Mouse (Mus musculus): ENCODE measurements at regions not wholly inside any gene's neighbourhood (a gene's known extent, or its start where the extent isn't known, plus 50 kb on each side); places are given as distances from the start of the nearest gene placed in this dataset.

GRCm38 (mm10) chr2:172143269-172143668, 100.0 kb upstream of the Cbln4 start:
- Histone ChIP-seq H3K4me1 (ENCODE audit: control insufficient read depth, insufficient read depth, low read length) (no peaks in the 10 kb centered on the region), H3K4me3 (ENCODE audit: insufficient read depth, low read length) (no peak overlapping the region), H3K27ac (ENCODE audit: insufficient read depth, low read length) (no peak overlapping the region)
- TF ChIP-seq POLR2A (IDR thresholded peaks at IDR 0.05; ENCODE audit: low read depth, low read length) (no peak), CTCF (IDR thresholded peaks at IDR 0.05; ENCODE audit: borderline replicate concordance, insufficient read depth, low read length) (no peak)

- TF ChIP-seq POLR2A (IDR thresholded peaks at IDR 0.05; ENCODE audit: low read depth, low read length) (no peak), CTCF (IDR thresholded peaks at IDR 0.05; ENCODE audit: borderline replicate concordance, insufficient read depth, low read length) (no peak)
- H3K4me3 ChIP-seq (ENCODE audit: insufficient read depth, low read length): no peak overlapping the region
- no peaks in the 10 kb centered on the region for H3K4me1 ChIP-seq (ENCODE audit: control insufficient read depth, insufficient read depth, low read length)
- no peak overlapping the region for H3K27ac ChIP-seq (ENCODE audit: insufficient read depth, low read length)
Measured at GRCm38 (mm10) chr2:172148736-172149135, 99.6 kb upstream of the Mc3r start.

GRCm38 (mm10) chr2:172149734-172150133, 98.6 kb upstream of the Mc3r start:
- H3K27ac ChIP-seq (ENCODE audit: insufficient read depth, low read length): no peak overlapping the region
- TF ChIP-seq POLR2A (IDR thresholded peaks at IDR 0.05; ENCODE audit: low read depth, low read length): no peak
- TF ChIP-seq CTCF (IDR thresholded peaks at IDR 0.05; ENCODE audit: borderline replicate concordance, insufficient read depth, low read length): no peak
- H3K4me1 ChIP-seq (ENCODE audit: control insufficient read depth, insufficient read depth, low read length): no peaks in the 10 kb centered on the region
- H3K4me3 ChIP-seq (ENCODE audit: insufficient read depth, low read length): no peak overlapping the region

- no peak overlapping the region for H3K4me3 ChIP-seq (ENCODE audit: insufficient read depth, low read length)
- TF ChIP-seq CTCF (IDR thresholded peaks at IDR 0.05; ENCODE audit: borderline replicate concordance, insufficient read depth, low read length) (no peak), POLR2A (IDR thresholded peaks at IDR 0.05; ENCODE audit: low read depth, low read length) (no peak)
- no peak overlapping the region for H3K27ac ChIP-seq (ENCODE audit: insufficient read depth, low read length)
- no peaks in the 10 kb centered on the region for H3K4me1 ChIP-seq (ENCODE audit: control insufficient read depth, insufficient read depth, low read length)
Measured at GRCm38 (mm10) chr2:172150898-172151297, 97.4 kb upstream of the Mc3r start.

- no peak overlapping the region for H3K27ac ChIP-seq (ENCODE audit: insufficient read depth, low read length)
- H3K4me1 ChIP-seq (ENCODE audit: control insufficient read depth, insufficient read depth, low read length): no peaks in the 10 kb centered on the region
- TF ChIP-seq CTCF (IDR thresholded peaks at IDR 0.05; ENCODE audit: borderline replicate concordance, insufficient read depth, low read length): no peak
- no peak for TF ChIP-seq POLR2A (IDR thresholded peaks at IDR 0.05; ENCODE audit: low read depth, low read length)
- no peak overlapping the region for H3K4me3 ChIP-seq (ENCODE audit: insufficient read depth, low read length)
Measured at GRCm38 (mm10) chr2:172159909-172160308, 88.4 kb upstream of the Mc3r start.

- H3K4me1 ChIP-seq (ENCODE audit: control insufficient read depth, insufficient read depth, low read length): no peaks in the 10 kb centered on the region
- no peak overlapping the region for H3K27ac ChIP-seq (ENCODE audit: insufficient read depth, low read length)
- H3K4me3 ChIP-seq (ENCODE audit: insufficient read depth, low read length): no peak overlapping the region
- no peak for TF ChIP-seq POLR2A (IDR thresholded peaks at IDR 0.05; ENCODE audit: low read depth, low read length)
- no peak for TF ChIP-seq CTCF (IDR thresholded peaks at IDR 0.05; ENCODE audit: borderline replicate concordance, insufficient read depth, low read length)
Measured at GRCm38 (mm10) chr2:172177371-172177770, 70.9 kb upstream of the Mc3r start.

- TF ChIP-seq CTCF (IDR thresholded peaks at IDR 0.05; ENCODE audit: borderline replicate concordance, insufficient read depth, low read length) (no peak), POLR2A (IDR thresholded peaks at IDR 0.05; ENCODE audit: low read depth, low read length) (no peak)
- no peaks in the 10 kb centered on the region for H3K4me1 ChIP-seq (ENCODE audit: control insufficient read depth, insufficient read depth, low read length)
- no peak overlapping the region for H3K27ac ChIP-seq (ENCODE audit: insufficient read depth, low read length)
- H3K4me3 ChIP-seq (ENCODE audit: insufficient read depth, low read length): no peak overlapping the region
Measured at GRCm38 (mm10) chr2:172179301-172179700, 69.0 kb upstream of the Mc3r start.

GRCm38 (mm10) chr2:172197746-172198145, 50.5 kb upstream of the Mc3r start:
- H3K4me1 ChIP-seq (ENCODE audit: control insufficient read depth, insufficient read depth, low read length): no peaks in the 10 kb centered on the region
- no peak overlapping the region for H3K27ac ChIP-seq (ENCODE audit: insufficient read depth, low read length)
- no peak overlapping the region for H3K4me3 ChIP-seq (ENCODE audit: insufficient read depth, low read length)
- no peak for TF ChIP-seq POLR2A (IDR thresholded peaks at IDR 0.05; ENCODE audit: low read depth, low read length)
- TF ChIP-seq CTCF (IDR thresholded peaks at IDR 0.05; ENCODE audit: borderline replicate concordance, insufficient read depth, low read length): no peak
